Mouse (Mus musculus) heart, embryonic 11.5 days (tissue): ENCODE measurements at regions not wholly inside any gene's neighbourhood (a gene's known extent, or its start where the extent isn't known, plus 50 kb on each side); places are given as distances from the start of the nearest gene placed in this dataset.

Experiments
- ATAC-seq: fragments of 200-750 bp; cut with Nextera tagmentation; replicated peaks from 2 replicates; pipeline ENCODE4 v1.8.0; 2017; ENCODE audit warnings: moderate library complexity; ENCODE audit not compliant: insufficient number of reproducible peaks, low FRiP score, low TSS enrichment
- H3K27ac ChIP-seq: fragments of 300-500 bp; sonication (generic); 2 replicates; pipeline ENCODE4 v1.5.1; 2014; ENCODE audit warnings: mild to moderate bottlenecking, low read depth, low read length
- H3K27me3 ChIP-seq: fragments of 300-500 bp; sonication (generic); 2 replicates; pipeline ENCODE4 v1.6.1; 2014; ENCODE audit warnings: mild to moderate bottlenecking, low read length, mixed read lengths; ENCODE audit not compliant: control insufficient read depth, insufficient read depth
- H3K36me3 ChIP-seq: fragments of 300-500 bp; sonication (generic); 2 replicates; pipeline ENCODE4 v1.6.1; 2014; ENCODE audit warnings: mild to moderate bottlenecking, low read length, moderate library complexity, mixed read lengths; ENCODE audit not compliant: control insufficient read depth, insufficient read depth
- H3K4me1 ChIP-seq: fragments of 300-500 bp; sonication (generic); 2 replicates; pipeline ENCODE4 v1.6.1; 2014; ENCODE audit warnings: low read length; ENCODE audit not compliant: control insufficient read depth, insufficient read depth
- H3K4me2 ChIP-seq: fragments of 300-500 bp; sonication (generic); 2 replicates; pipeline ENCODE4 v1.6.1; 2014; ENCODE audit warnings: mild to moderate bottlenecking, moderate library complexity
- H3K4me3 ChIP-seq: fragments of 300-500 bp; sonication (generic); 2 replicates; pipeline ENCODE4 v1.5.1; 2014; ENCODE audit warnings: low read depth, low read length
- H3K9ac ChIP-seq: fragments of 300-500 bp; sonication (generic); 2 replicates; pipeline ENCODE4 v1.6.1; 2014; ENCODE audit warnings: mild to moderate bottlenecking, low read depth, low read length, moderate library complexity
- H3K9me3 ChIP-seq: fragments of 300-500 bp; sonication (generic); replicated peaks from 2 replicates; pipeline ENCODE4 v1.6.1; 2016; ENCODE audit warnings: low read length; ENCODE audit not compliant: control insufficient read depth
- WGBS: fragments of 180-500 bp; shearing (Covaris S2); extraction: QIAGEN DNeasy Blood & Tissue Kit; methylation state at CpG from one replicate; pipeline ENCODE4 v1.1.7; 2014; ENCODE audit not compliant: insufficient replicate concordance; 5-methylcytosine and 5-hydroxymethylcytosine counted together

- no peak overlapping the region for H3K4me3 ChIP-seq
- H3K27ac ChIP-seq = no peak overlapping the region
- WGBS = 86% methylated on average over 7 of the region's 7 CpGs
- H3K4me1 ChIP-seq = no peaks in the 10 kb centered on the region
- no peak for ATAC-seq
- H3K9ac ChIP-seq = no peak overlapping the region
- no peaks in the 10 kb centered on the region for H3K9me3 ChIP-seq
- no peaks in the 10 kb centered on the region for H3K36me3 ChIP-seq
- H3K27me3 ChIP-seq = no peaks in the 10 kb centered on the region
- no peak overlapping the region for H3K4me2 ChIP-seq
Observed at GRCm38 (mm10) chr14:58709861-58710260, 432.8 kb downstream of the 1700129C05Rik start.

GRCm38 (mm10) chr14:58709281-58709680 is 433.4 kb downstream of the 1700129C05Rik start:
- no peak overlapping the region for H3K4me3 ChIP-seq
- ATAC-seq = no peak

GRCm38 (mm10) chr14:58701765-58702164 is 440.9 kb downstream of the 1700129C05Rik start:
- Histone ChIP-seq H3K9ac (no peak overlapping the region), H3K27me3 (no peaks in the 10 kb centered on the region), H3K27ac (no peak overlapping the region), H3K36me3 (no peaks in the 10 kb centered on the region), H3K4me3 (no peak overlapping the region), H3K4me1 (no peaks in the 10 kb centered on the region), H3K9me3 (0 out of 2 replicates have a peak, but pooled peaks cover 2% of the 10 kb centered on the region), H3K4me2 (no peak overlapping the region)
- ATAC-seq = no peak
- 39% methylated on average over 1 of the region's 1 CpGs for WGBS

More at GRCm38 (mm10) chr14:58709281-58709680, 433.4 kb downstream of the 1700129C05Rik start:
- H3K9ac ChIP-seq = no peak overlapping the region
- 90% methylated on average over 2 of the region's 2 CpGs for WGBS
- H3K4me2 ChIP-seq = no peak overlapping the region
- no peaks in the 10 kb centered on the region for H3K36me3 ChIP-seq
- no peaks in the 10 kb centered on the region for H3K4me1 ChIP-seq
- no peak overlapping the region for H3K27ac ChIP-seq
- H3K9me3 ChIP-seq = no peaks in the 10 kb centered on the region
- H3K27me3 ChIP-seq = no peaks in the 10 kb centered on the region

- no peak overlapping the region for H3K27ac ChIP-seq
- H3K4me2 ChIP-seq = no peak overlapping the region
- ATAC-seq = no peak
- no peak overlapping the region for H3K9ac ChIP-seq
- no peaks in the 10 kb centered on the region for H3K27me3 ChIP-seq
- no peaks in the 10 kb centered on the region for H3K9me3 ChIP-seq
- H3K36me3 ChIP-seq = no peaks in the 10 kb centered on the region
- H3K4me1 ChIP-seq = no peaks in the 10 kb centered on the region
- WGBS = 78% methylated on average over 9 of the region's 9 CpGs
- H3K4me3 ChIP-seq = no peak overlapping the region
Observed at GRCm38 (mm10) chr14:58691129-58691828, 451.4 kb downstream of the 1700129C05Rik start.

GRCm38 (mm10) chr14:58687814-58688213 is 454.9 kb downstream of the 1700129C05Rik start:
- WGBS = 59% methylated on average over 4 of the region's 4 CpGs
- H3K4me2 ChIP-seq = no peak overlapping the region
- no peaks in the 10 kb centered on the region for H3K27me3 ChIP-seq
- H3K27ac ChIP-seq = no peak overlapping the region
- no peak overlapping the region for H3K9ac ChIP-seq
- no peak for ATAC-seq
- no peaks in the 10 kb centered on the region for H3K9me3 ChIP-seq
- no peaks in the 10 kb centered on the region for H3K4me1 ChIP-seq
- H3K4me3 ChIP-seq = no peak overlapping the region
- H3K36me3 ChIP-seq = no peaks in the 10 kb centered on the region

- WGBS = 72% methylated on average over 6 of the region's 6 CpGs
- Histone ChIP-seq H3K36me3 (no peaks in the 10 kb centered on the region), H3K4me1 (peaks cover 4% of the 10 kb centered on the region; the same call in 1 of the 2 replicates), H3K4me3 (no peak overlapping the region), H3K9ac (no peak overlapping the region), H3K4me2 (no peak overlapping the region), H3K27me3 (no peaks in the 10 kb centered on the region), H3K27ac (no peak overlapping the region), H3K9me3 (no peaks in the 10 kb centered on the region)
- no peak for ATAC-seq
Observed at GRCm38 (mm10) chr14:58678781-58679180, 463.9 kb downstream of the 1700129C05Rik start.

- Histone ChIP-seq H3K9ac (no peak overlapping the region), H3K4me1 (peaks cover 4% of the 10 kb centered on the region; the same call in 1 of the 2 replicates), H3K9me3 (no peaks in the 10 kb centered on the region), H3K4me2 (no peak overlapping the region), H3K27ac (no peak overlapping the region), H3K36me3 (no peaks in the 10 kb centered on the region), H3K27me3 (no peaks in the 10 kb centered on the region), H3K4me3 (no peak overlapping the region)
- WGBS = 48% methylated on average over 11 of the region's 11 CpGs
- no peak for ATAC-seq
Observed at GRCm38 (mm10) chr14:58678126-58678656, 464.5 kb downstream of the 1700129C05Rik start.

GRCm38 (mm10) chr14:58675146-58675545 is 467.5 kb downstream of the 1700129C05Rik start:
- H3K9me3 ChIP-seq = no peaks in the 10 kb centered on the region
- H3K36me3 ChIP-seq = no peaks in the 10 kb centered on the region
- H3K27me3 ChIP-seq = no peaks in the 10 kb centered on the region
- no peak overlapping the region for H3K27ac ChIP-seq
- H3K4me2 ChIP-seq = no peak overlapping the region
- 80% methylated on average over 3 of the region's 3 CpGs for WGBS
- peaks cover 4% of the 10 kb centered on the region; the same call in 1 of the 2 replicates for H3K4me1 ChIP-seq
- no peak for ATAC-seq
- no peak overlapping the region for H3K4me3 ChIP-seq
- H3K9ac ChIP-seq = no peak overlapping the region

- Histone ChIP-seq H3K9ac (no peak overlapping the region), H3K36me3 (no peaks in the 10 kb centered on the region), H3K27ac (no peak overlapping the region), H3K27me3 (no peaks in the 10 kb centered on the region), H3K4me3 (no peak overlapping the region), H3K4me2 (no peak overlapping the region), H3K9me3 (no peaks in the 10 kb centered on the region), H3K4me1 (0 out of 2 replicates have a peak, but pooled peaks cover 4% of the 10 kb centered on the region)
- WGBS = 53% methylated on average over 1 of the region's 1 CpGs
- no peak for ATAC-seq
Observed at GRCm38 (mm10) chr14:58663946-58664345, 478.7 kb downstream of the 1700129C05Rik start.
